Mouse (Mus musculus): ENCODE data around the gene Pheta1.
A peak's percentile ranks its signal among the peaks of the same experiment; 100 is the strongest.

Gene Pheta1

GRCm38 (mm10) chr5:121848743-121849142 is at the start of gene Pheta1:
TSS of gene Pheta1 (plus strand) at chr5:121848984.
- peak; percentile 92 for DNase-seq (ENCODE audit: low spot score)

- no peak for DNase-seq (ENCODE audit: low spot score)
These were observed 41.6 kb upstream of the Pheta1 start for GRCm38 (mm10) chr5:121807186-121807585.

- no peak for DNase-seq (ENCODE audit: low spot score)
These were observed 40.6 kb upstream of the Pheta1 start for GRCm38 (mm10) chr5:121808202-121808601.

GRCm38 (mm10) chr5:121809667-121810224 is 39.0 kb upstream of the Pheta1 start:
- DNase-seq (ENCODE audit: low spot score), result no peak

- DNase-seq (ENCODE audit: low spot score), result no peak
These were observed 38.2 kb upstream of the Pheta1 start for GRCm38 (mm10) chr5:121810331-121811151.

- DNase-seq (ENCODE audit: low spot score), result no peak
These were observed 37.3 kb upstream of the Pheta1 start for GRCm38 (mm10) chr5:121811485-121811931.

- no peak for DNase-seq (ENCODE audit: low spot score)
These were observed 36.1 kb upstream of the Pheta1 start for GRCm38 (mm10) chr5:121812526-121813243.

- no peak for DNase-seq (ENCODE audit: low spot score)
These were observed 35.0 kb upstream of the Pheta1 start for GRCm38 (mm10) chr5:121813744-121814143.

GRCm38 (mm10) chr5:121815067-121815466 is 33.7 kb upstream of the Pheta1 start:
- peak; percentile 53 for DNase-seq (ENCODE audit: low spot score)

GRCm38 (mm10) chr5:121815867-121816380 is 32.9 kb upstream of the Pheta1 start:
- no peak for DNase-seq (ENCODE audit: low spot score)

GRCm38 (mm10) chr5:121816611-121817010 is 32.2 kb upstream of the Pheta1 start:
- DNase-seq (ENCODE audit: low spot score), result no peak

GRCm38 (mm10) chr5:121817551-121817950 is 31.2 kb upstream of the Pheta1 start:
- no peak for DNase-seq (ENCODE audit: low spot score)

- DNase-seq (ENCODE audit: low spot score), result no peak
These were observed 30.4 kb upstream of the Pheta1 start for GRCm38 (mm10) chr5:121818401-121818800.

- DNase-seq (ENCODE audit: low spot score), result no peak
These were observed 29.9 kb upstream of the Pheta1 start for GRCm38 (mm10) chr5:121818862-121819261.

- no peak for DNase-seq (ENCODE audit: low spot score)
These were observed 29.2 kb upstream of the Pheta1 start for GRCm38 (mm10) chr5:121819559-121819958.

- DNase-seq (ENCODE audit: low spot score), result peak; percentile 6
These were observed 28.6 kb upstream of the Pheta1 start for GRCm38 (mm10) chr5:121820161-121820560.

GRCm38 (mm10) chr5:121820657-121821056 is 28.1 kb upstream of the Pheta1 start:
- no peak for DNase-seq (ENCODE audit: low spot score)

- DNase-seq (ENCODE audit: low spot score), result no peak
These were observed 27.7 kb upstream of the Pheta1 start for GRCm38 (mm10) chr5:121821116-121821515.

- DNase-seq (ENCODE audit: low spot score), result no peak
These were observed 27.2 kb upstream of the Pheta1 start for GRCm38 (mm10) chr5:121821552-121821951.

GRCm38 (mm10) chr5:121822786-121823505 is 25.8 kb upstream of the Pheta1 start:
- DNase-seq (ENCODE audit: low spot score), result no peak

- no peak for DNase-seq (ENCODE audit: low spot score)
These were observed 25.1 kb upstream of the Pheta1 start for GRCm38 (mm10) chr5:121823668-121824067.

GRCm38 (mm10) chr5:121824121-121824520 is 24.7 kb upstream of the Pheta1 start:
- DNase-seq (ENCODE audit: low spot score), result no peak

Measured in urinary bladder, postnatal 25 days (tissue).